Mouse (Mus musculus): ENCODE measurements around the gene Atp1a1.

Gene Atp1a1

DNA sequence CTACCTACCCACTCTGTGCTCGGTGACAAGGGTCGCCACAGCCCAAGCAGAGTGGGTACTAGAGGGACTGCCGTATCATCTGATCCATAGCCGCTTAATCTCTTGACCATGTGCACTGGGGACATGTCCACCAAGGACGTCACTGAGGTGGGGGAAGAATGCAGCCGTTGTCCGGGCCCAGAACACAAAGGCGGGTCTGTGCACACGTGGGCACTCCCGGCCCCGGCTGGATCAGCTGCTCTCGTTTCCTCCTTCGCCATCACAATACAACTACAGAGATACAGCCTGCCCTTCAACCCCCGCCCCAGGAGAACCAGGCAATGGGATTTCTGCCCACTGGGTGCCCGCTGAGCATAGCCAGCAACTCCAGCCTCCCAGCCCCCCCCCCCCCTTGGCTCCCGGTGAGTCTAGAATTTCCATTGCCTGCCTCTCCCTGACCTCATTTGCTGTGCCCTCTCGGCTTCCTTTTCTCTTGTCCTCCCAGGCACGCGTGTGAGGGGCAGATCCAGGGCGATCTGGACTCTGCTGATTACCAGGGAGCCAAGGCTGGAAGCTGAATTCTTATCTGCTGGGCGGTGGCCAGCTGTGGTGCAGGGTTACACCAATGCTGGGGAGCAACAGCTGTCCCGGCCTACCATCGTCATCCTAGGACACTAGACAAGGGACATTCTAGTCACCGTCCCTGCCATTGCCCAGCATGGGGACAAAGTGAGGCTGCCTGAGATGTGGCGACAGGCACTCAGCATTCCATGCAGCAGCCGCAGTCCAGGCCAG is 52.8 kb downstream of the Atp1a1 start:
- DNase-seq = peak; percentile 54

DNA sequence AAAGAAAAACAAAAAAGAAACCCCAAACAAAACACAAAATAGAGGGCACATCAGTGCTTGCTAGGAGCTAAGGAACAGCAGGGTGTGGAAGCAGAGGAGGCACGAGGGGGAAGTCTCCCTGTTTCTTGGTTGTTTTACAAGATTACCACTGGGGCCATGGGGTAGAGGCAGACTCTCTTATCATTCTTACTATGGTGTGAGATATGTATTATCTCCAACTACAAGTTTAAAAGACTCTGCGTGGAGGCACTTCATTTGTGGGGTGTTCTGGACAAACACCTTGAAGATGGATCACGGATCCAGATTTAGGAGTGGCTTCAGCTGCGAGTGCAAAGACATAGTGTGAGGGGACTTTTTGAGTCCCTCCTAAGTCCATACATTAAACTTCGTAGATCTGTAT is 54.7 kb downstream of the Atp1a1 start:
- no peak for DNase-seq

GRCm38 (mm10) chr3:101544116-101544515 is 60.4 kb downstream of the Atp1a1 start:
- DNase-seq = no peak

- no peak for DNase-seq
Observed at GRCm38 (mm10) chr3:101541571-101541970, 62.9 kb downstream of the Atp1a1 start.

- DNase-seq = no peak
Observed at GRCm38 (mm10) chr3:101540568-101540967, 63.9 kb downstream of the Atp1a1 start.

- no peak for DNase-seq
Observed at GRCm38 (mm10) chr3:101536322-101536721, 68.2 kb downstream of the Atp1a1 start.

DNA sequence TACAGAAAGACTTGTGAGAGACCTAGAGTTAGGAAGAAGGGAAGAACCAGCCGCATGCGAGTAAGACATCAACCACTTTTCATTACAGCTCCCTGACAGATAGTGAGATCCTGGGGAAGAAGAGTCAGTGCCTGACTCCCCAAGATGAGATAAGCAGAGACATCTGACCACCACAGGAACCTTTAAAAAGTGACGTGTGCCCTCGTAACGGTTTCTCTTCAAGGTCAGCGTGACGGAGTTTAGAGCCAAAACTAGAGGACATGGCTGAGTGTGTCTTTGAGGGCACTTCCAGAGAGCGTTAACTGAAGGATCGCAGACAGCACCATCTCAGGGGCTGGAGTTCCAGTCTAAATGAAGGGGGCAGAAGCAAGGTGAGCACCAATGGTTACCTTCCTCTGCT is 70.2 kb downstream of the Atp1a1 start:
- DNase-seq = no peak

DNA sequence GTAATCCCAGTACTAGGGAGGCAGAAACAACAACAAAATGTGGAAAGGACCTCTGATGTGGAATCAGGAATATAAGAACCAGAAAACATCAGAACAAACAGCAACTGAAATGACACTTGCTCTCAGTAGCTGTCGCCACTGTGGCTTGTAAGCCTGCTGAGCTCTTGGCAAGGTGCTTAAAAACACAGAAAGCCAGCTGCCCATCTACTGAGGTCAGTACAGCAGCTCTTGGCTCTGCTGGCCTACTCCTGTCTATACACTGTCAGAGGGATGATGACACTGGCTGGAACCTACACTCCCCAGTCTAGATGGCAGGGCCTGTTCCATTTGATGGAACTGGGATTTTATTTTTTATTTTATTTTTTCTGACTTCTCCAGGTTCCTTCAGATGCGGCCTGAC is 71.1 kb downstream of the Atp1a1 start:
- peak; percentile 63 for DNase-seq

DNA sequence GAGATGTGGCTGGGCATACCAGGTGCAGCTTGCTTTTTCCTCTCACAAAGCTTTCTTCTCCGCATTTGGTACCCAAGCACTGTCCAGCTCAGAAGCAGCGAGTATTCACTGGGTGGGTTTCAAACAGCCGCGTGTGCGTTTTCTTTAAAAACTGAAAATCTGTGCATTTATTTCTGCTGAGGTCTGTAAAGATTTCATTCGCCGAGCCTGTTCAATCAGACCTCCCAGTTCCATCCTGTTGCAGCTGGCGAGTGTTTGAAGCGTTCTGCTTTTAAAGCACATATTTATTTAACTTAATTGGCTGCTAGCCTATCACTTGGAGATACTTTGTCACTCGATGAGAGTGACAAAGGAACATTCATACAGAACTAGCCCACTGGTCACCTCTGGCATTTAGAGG is 73.6 kb downstream of the Atp1a1 start:
- no peak for DNase-seq

DNA sequence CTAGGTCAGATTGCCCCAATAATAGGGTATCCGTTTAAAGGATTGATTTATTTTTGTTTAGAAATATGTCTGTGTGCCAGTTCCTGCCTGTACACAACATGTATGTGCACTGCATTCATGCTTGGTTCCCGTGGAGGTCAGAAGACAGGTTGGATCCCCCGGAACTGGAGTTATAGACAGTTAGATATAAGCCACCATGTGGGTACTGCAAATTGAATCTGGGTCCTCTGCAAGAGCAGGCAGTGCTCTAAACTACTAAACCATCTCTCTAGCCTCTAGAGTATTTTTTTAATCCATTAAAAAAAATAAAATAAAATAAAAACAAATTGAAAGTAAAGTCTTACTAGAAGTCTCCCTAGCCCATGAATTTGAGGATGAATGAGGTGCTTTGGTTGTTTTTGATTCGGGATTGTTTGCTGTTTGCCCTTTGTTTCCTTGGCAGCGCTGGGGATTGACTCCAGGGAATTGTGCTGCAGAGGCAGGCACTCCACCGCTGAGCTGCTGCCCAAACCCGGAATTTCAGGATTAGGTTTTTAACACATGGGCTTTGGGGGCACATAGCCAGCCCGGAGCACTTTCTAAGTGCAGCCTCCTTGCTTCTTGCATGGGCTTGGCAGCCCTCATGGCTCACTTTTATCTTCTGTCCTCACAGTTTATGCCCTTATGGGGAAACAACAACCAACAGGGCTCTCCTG is 75.4 kb downstream of the Atp1a1 start:
- DNase-seq = no peak

DNA sequence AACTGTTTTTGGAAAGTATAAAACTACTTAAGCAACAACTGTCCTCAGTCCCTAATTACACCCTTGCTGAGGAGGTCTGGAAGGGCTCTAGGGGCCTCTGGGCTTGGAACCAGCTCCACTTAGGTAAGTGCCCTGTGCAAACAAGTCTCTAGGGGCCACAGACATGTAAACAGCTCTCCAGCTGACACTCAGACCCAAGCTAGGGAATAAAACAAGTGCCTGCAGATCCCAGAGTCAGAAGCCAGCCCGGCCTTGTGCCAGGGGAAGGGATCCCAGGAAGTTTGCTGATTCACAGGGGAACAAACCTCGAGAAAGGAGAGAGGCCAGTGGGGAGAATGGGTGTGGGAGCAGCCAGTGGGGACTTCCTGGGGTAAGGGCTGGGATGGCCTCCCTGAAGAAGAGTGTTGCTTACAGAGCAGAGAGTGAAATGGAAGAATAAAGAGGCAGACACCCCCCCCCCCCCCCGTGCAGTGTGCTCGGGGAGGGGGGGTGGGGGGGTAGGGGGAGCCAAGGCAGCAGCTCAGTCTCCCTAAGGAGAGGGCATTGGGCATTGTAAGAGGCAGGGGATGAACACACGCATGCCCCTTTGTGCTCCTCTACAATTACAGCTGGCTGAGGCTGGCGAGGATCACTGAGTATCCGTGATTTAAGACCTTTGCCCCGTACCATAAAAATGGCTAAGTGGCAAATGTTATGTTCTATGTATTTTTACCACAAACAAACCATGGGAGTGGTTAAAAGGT is 76.2 kb downstream of the Atp1a1 start:
- no peak for DNase-seq

- DNase-seq = no peak
Observed at GRCm38 (mm10) chr3:101526603-101527002, 77.9 kb downstream of the Atp1a1 start.

All from cerebellum, adult 9-10 months (tissue).